Mouse (Mus musculus): ENCODE measurements around the gene Gtf2e1.
A peak's percentile ranks its signal among the peaks of the same experiment; 100 is the strongest.

The Gtf2e1 gene

GRCm38 (mm10) chr16:37539611-37540580, at the start of gene Gtf2e1, which contains the start of gene Rabl3:
Gene Gtf2e1, minus strand, starts transcription at chr16:37539789.
Gene Rabl3, plus strand, starts transcription at chr16:37539885.
- DNase-seq (ENCODE audit: low read depth, low spot score): peak; percentile 99

- DNase-seq (ENCODE audit: low read depth, low spot score): no peak
Observed at GRCm38 (mm10) chr16:37585129-37585563, 45.6 kb upstream of the Gtf2e1 start.

- DNase-seq (ENCODE audit: low read depth, low spot score): peak; percentile 45
Observed at GRCm38 (mm10) chr16:37584218-37585035, 44.8 kb upstream of the Gtf2e1 start.

- DNase-seq (ENCODE audit: low read depth, low spot score): no peak
Observed at GRCm38 (mm10) chr16:37583801-37584200, 44.2 kb upstream of the Gtf2e1 start.

- DNase-seq (ENCODE audit: low read depth, low spot score): no peak
Observed at GRCm38 (mm10) chr16:37583306-37583705, 43.7 kb upstream of the Gtf2e1 start.

- no peak for DNase-seq (ENCODE audit: low read depth, low spot score)
Observed at GRCm38 (mm10) chr16:37581901-37582300, 42.3 kb upstream of the Gtf2e1 start.

GRCm38 (mm10) chr16:37580651-37581050, 41.1 kb upstream of the Gtf2e1 start:
- DNase-seq (ENCODE audit: low read depth, low spot score): no peak

GRCm38 (mm10) chr16:37579994-37580393, 40.4 kb upstream of the Gtf2e1 start, which contains the start of gene Hgd:
Gene Hgd, plus strand, starts transcription at chr16:37580153.
- DNase-seq (ENCODE audit: low read depth, low spot score): no peak

- no peak for DNase-seq (ENCODE audit: low read depth, low spot score)
Observed at GRCm38 (mm10) chr16:37579591-37579990, 40.0 kb upstream of the Gtf2e1 start.

- no peak for DNase-seq (ENCODE audit: low read depth, low spot score)
Observed at GRCm38 (mm10) chr16:37575325-37575724, 35.7 kb upstream of the Gtf2e1 start.

- DNase-seq (ENCODE audit: low read depth, low spot score): no peak
Observed at GRCm38 (mm10) chr16:37573061-37573460, 33.5 kb upstream of the Gtf2e1 start.

- no peak for DNase-seq (ENCODE audit: low read depth, low spot score)
Observed at GRCm38 (mm10) chr16:37572117-37572754, 32.6 kb upstream of the Gtf2e1 start.

GRCm38 (mm10) chr16:37571554-37571953, 32.0 kb upstream of the Gtf2e1 start:
- no peak for DNase-seq (ENCODE audit: low read depth, low spot score)

- DNase-seq (ENCODE audit: low read depth, low spot score): no peak
Observed at GRCm38 (mm10) chr16:37567113-37568050, 27.8 kb upstream of the Gtf2e1 start.

GRCm38 (mm10) chr16:37566107-37566506, 26.5 kb upstream of the Gtf2e1 start:
- DNase-seq (ENCODE audit: low read depth, low spot score): no peak

GRCm38 (mm10) chr16:37565117-37565516, 25.5 kb upstream of the Gtf2e1 start:
- no peak for DNase-seq (ENCODE audit: low read depth, low spot score)

GRCm38 (mm10) chr16:37562961-37563360, 23.4 kb upstream of the Gtf2e1 start:
- no peak for DNase-seq (ENCODE audit: low read depth, low spot score)

- no peak for DNase-seq (ENCODE audit: low read depth, low spot score)
Observed at GRCm38 (mm10) chr16:37562414-37562813, 22.8 kb upstream of the Gtf2e1 start.

- no peak for DNase-seq (ENCODE audit: low read depth, low spot score)
Observed at GRCm38 (mm10) chr16:37552824-37553223, 13.2 kb upstream of the Gtf2e1 start.

GRCm38 (mm10) chr16:37550981-37551380, 11.4 kb upstream of the Gtf2e1 start:
- no peak for DNase-seq (ENCODE audit: low read depth, low spot score)
